In the genomic region with DNA sequence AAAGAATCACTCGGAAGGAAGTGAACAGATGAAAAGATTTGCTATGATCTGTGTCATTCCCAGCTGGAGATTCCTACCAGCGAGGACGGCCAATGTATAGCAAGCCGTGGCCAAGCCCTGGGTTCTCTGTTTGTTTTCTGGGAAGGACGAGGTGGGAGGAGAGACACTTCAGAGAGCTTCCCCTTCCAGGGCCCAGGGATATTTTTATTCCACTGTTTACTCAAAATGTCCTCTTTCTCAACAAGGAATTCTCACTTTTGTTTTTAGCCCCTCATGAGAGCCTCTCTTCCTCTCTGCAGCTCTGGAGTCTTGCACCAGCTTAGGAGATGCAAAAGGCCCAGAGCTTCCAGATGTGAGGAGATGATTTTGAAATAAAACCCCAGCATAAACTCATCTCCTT, we compare ENCODE assay signal across 12 mouse cellular contexts.
DNase-seq lines count a peak whose midpoint lies in the region; ATAC-seq and TF ChIP-seq lines count a peak whose summit lies in the region.
"Had no signal": no experiment of that assay in that cellular context is flagged by ENCODE, and none has a peak within 500 bp of the region (broad histone marks: within the 10 kb centered on the region; RNA-seq: fewer than 3 reads in every experiment).

No protein-coding gene starts in this region.

- H3K36me3 ChIP-seq in forebrain, embryonic 12.5 days (replicated peaks) = no peaks in the 10 kb centered on the region
- H3K36me3 ChIP-seq in forebrain, embryonic 11.5 days (ENCODE audit: control insufficient read depth, insufficient read depth, low read length) = no peaks in the 10 kb centered on the region
- H3K36me3 ChIP-seq in lung, embryonic 14.5 days (ENCODE audit: insufficient read depth) = no peaks in the 10 kb centered on the region
- no peaks in the 10 kb centered on the region for H3K36me3 ChIP-seq in stomach, embryonic 15.5 days
- H3K36me3 ChIP-seq: liver, embryonic 13.5 days; neural tube, embryonic 12.5 days had no signal

- H3K27me3 ChIP-seq in forebrain, embryonic 12.5 days = no peaks in the 10 kb centered on the region
- no peaks in the 10 kb centered on the region for H3K27me3 ChIP-seq in forebrain, embryonic 11.5 days (ENCODE audit: control insufficient read depth, insufficient read depth, low read length)
- no peaks in the 10 kb centered on the region for H3K27me3 ChIP-seq in lung, embryonic 14.5 days (ENCODE audit: insufficient read depth, low read length)
- no peaks in the 10 kb centered on the region for H3K27me3 ChIP-seq in stomach, embryonic 15.5 days (replicated peaks)
- H3K27me3 ChIP-seq: liver, embryonic 13.5 days; neural tube, embryonic 12.5 days had no signal

- WGBS in forebrain, embryonic 12.5 days = 43% methylated on average over 5 of the region's 5 CpGs
- WGBS in forebrain, embryonic 11.5 days = 48% methylated on average over 5 of the region's 5 CpGs
- WGBS in lung, embryonic 14.5 days = 2% methylated on average over 5 of the region's 5 CpGs
- 19% methylated on average over 5 of the region's 5 CpGs for WGBS in lung, adult 2 months
- 10% methylated on average over 5 of the region's 5 CpGs for WGBS in stomach, embryonic 15.5 days

- TF ChIP-seq POLR2A in lung, adult 2 months (IDR thresholded peaks at IDR 0.05; ENCODE audit: borderline replicate concordance, extremely low read depth, low read depth, low read length) = no peak

- no peak overlapping the region for H3K4me2 ChIP-seq in forebrain, embryonic 12.5 days
- no peak overlapping the region for H3K4me2 ChIP-seq in forebrain, embryonic 11.5 days (ENCODE audit: low read depth, low read length, severe bottlenecking)
- peak overlapping the region; percentile 18; the same call in 1 of the 2 replicates for H3K4me2 ChIP-seq in lung, embryonic 14.5 days
- H3K4me2 ChIP-seq in stomach, embryonic 15.5 days = no peak overlapping the region
- H3K4me2 ChIP-seq: liver, embryonic 13.5 days; neural tube, embryonic 12.5 days had no signal

- DNase-seq in forebrain, embryonic 11.5 days (ENCODE audit: low spot score) = no peak
- peak; percentile 73 for DNase-seq in lung, embryonic 14.5 days
- no peak for DNase-seq in lung, adult 2 months
- DNase-seq in lung, postnatal 10 days = peak; percentile 38
- DNase-seq in ovary, postnatal 14 days (ENCODE audit: low spot score) = no peak
- DNase-seq: heart, adult 2 months; liver, embryonic 13.5 days had no signal

- peak overlapping the region; percentile 42; the same call in 1 of the 2 replicates for H3K27ac ChIP-seq in forebrain, embryonic 12.5 days
- H3K27ac ChIP-seq in forebrain, embryonic 11.5 days (ENCODE audit: low read depth, low read length) = no peak overlapping the region
- peak overlapping the region; percentile 37 for H3K27ac ChIP-seq in lung, embryonic 14.5 days (ENCODE audit: low read depth)
- peak overlapping the region; percentile 35 for H3K27ac ChIP-seq in stomach, embryonic 15.5 days
- H3K27ac ChIP-seq: heart, adult 2 months; liver, embryonic 13.5 days had no signal

- no peak for ATAC-seq in forebrain, embryonic 12.5 days (ENCODE audit: low FRiP score)
- ATAC-seq in forebrain, embryonic 11.5 days (replicated peaks; ENCODE audit: low FRiP score) = no peak
- ATAC-seq in lung, embryonic 14.5 days (ENCODE audit: insufficient read depth) = peak; percentile 64; the same call in 1 of the 2 replicates
- ATAC-seq in stomach, embryonic 15.5 days (ENCODE audit: insufficient read depth, low FRiP score, low read depth) = no peak
- no peak for ATAC-seq in megakaryocyte progenitor cell, adult 5-6 weeks (replicated peaks; ENCODE audit: poor library complexity)

- TF ChIP-seq CTCF in lung, embryonic 14.5 days (IDR thresholded peaks at IDR 0.05; ENCODE audit: low read depth) = no peak
- no peak for TF ChIP-seq CTCF in lung, adult 2 months (IDR thresholded peaks at IDR 0.05; ENCODE audit: insufficient read depth, low read length)

- peaks cover 37% of the 10 kb centered on the region for H3K4me1 ChIP-seq in forebrain, embryonic 12.5 days
- H3K4me1 ChIP-seq in forebrain, embryonic 11.5 days (replicated peaks; ENCODE audit: control insufficient read depth, insufficient read depth, low read length) = peaks cover 10% of the 10 kb centered on the region; the same call in 1 of the 2 replicates
- peaks cover 19% of the 10 kb centered on the region for H3K4me1 ChIP-seq in lung, embryonic 14.5 days (ENCODE audit: insufficient read depth)
- peaks cover 10% of the 10 kb centered on the region; the same call in 1 of the 2 replicates for H3K4me1 ChIP-seq in lung, adult 2 months (ENCODE audit: control insufficient read depth, insufficient read depth, low read length)
- peaks cover 23% of the 10 kb centered on the region for H3K4me1 ChIP-seq in stomach, embryonic 15.5 days

- H3K4me3 ChIP-seq in forebrain, embryonic 12.5 days (replicated peaks) = no peak overlapping the region
- no peak overlapping the region for H3K4me3 ChIP-seq in forebrain, embryonic 11.5 days (ENCODE audit: low read depth, low read length)
- H3K4me3 ChIP-seq in lung, embryonic 14.5 days (ENCODE audit: low read depth, low read length) = no peak overlapping the region
- H3K4me3 ChIP-seq in lung, adult 2 months (replicated peaks; ENCODE audit: extremely low read depth, low read depth, low read length) = no peak overlapping the region
- no peak overlapping the region for H3K4me3 ChIP-seq in stomach, embryonic 15.5 days (replicated peaks)
- H3K4me3 ChIP-seq: erythroblast, embryonic 14.5 days; heart, adult 2 months; liver, embryonic 13.5 days; neural tube, embryonic 12.5 days had no signal

- no peaks in the 10 kb centered on the region for H3K9me3 ChIP-seq in forebrain, embryonic 12.5 days
- H3K9me3 ChIP-seq in forebrain, embryonic 11.5 days (ENCODE audit: control insufficient read depth, low read length) = no peaks in the 10 kb centered on the region
- no peaks in the 10 kb centered on the region for H3K9me3 ChIP-seq in lung, embryonic 14.5 days (ENCODE audit: low read depth, low read length)
- H3K9me3 ChIP-seq in stomach, embryonic 15.5 days = no peaks in the 10 kb centered on the region
- H3K9me3 ChIP-seq: liver, embryonic 13.5 days; neural tube, embryonic 12.5 days had no signal

- no peak overlapping the region for H3K9ac ChIP-seq in forebrain, embryonic 12.5 days
- H3K9ac ChIP-seq in forebrain, embryonic 11.5 days (ENCODE audit: low read length) = no peak overlapping the region
- no peak overlapping the region for H3K9ac ChIP-seq in lung, embryonic 14.5 days
- H3K9ac ChIP-seq in stomach, embryonic 15.5 days = no peak overlapping the region
- H3K9ac ChIP-seq: liver, embryonic 13.5 days; neural tube, embryonic 12.5 days had no signal

Comparison
In these comparisons a context has a peak if more than half of its experiments do, and no peak if none do; other contexts are left out.
1. DNase-seq: peak in lung, embryonic 14.5 days (single experiment) and lung, postnatal 10 days (single experiment); none in forebrain, embryonic 11.5 days (single experiment), lung, adult 2 months (single experiment) and ovary, postnatal 14 days (single experiment).